Mouse (Mus musculus) gastrocnemius, adult 2 months (tissue): Measurements from ENCODE around the gene Wbp2nl. TPM values are rescaled to one million over a fixed set of nuclear protein-coding genes. Genes with fewer than 3 reads are reported as not detected.

Experiments used
- DNase-seq: peaks from one replicate; pipeline ENCODE4 v3.0.0; 2022
- H3K27ac ChIP-seq: fragments of 200-600 bp; 2 replicates; pipeline ENCODE4 v1.8.1; 2022; ENCODE audit warnings: mild to moderate bottlenecking
- H3K4me3 ChIP-seq: fragments of 200-600 bp; 2 replicates; pipeline ENCODE4 v1.8.1; 2022; ENCODE audit warnings: mild to moderate bottlenecking, moderate library complexity
- CTCF ChIP-seq: fragments of 200-600 bp; IDR thresholded peaks from 2 replicates; pipeline ENCODE4 v1.8.1; 2022; ENCODE audit warnings: antibody characterized with exemption, mild to moderate bottlenecking, moderate library complexity
- intact Hi-C: fragments of 180-260 bp; cut with DNase I; formaldehyde crosslinking; loops from one replicate; pipeline ENCODE4 v1.15.1; 2025
- total RNA-seq, 2 experiments: library from RNA; stranded (reverse); gene quantifications; 2 replicates each; pipeline ENCODE4 v1.2.3; 2021

Gene Wbp2nl
- total RNA-seq, 2 experiments from 2014 or later, result not detected

GRCm38 (mm10) chr15:82277591-82277990 is 21.2 kb upstream of the Wbp2nl start:
- Histone ChIP-seq H3K4me3 (no peak overlapping the region), H3K27ac (no peak overlapping the region)
- no peak for TF ChIP-seq CTCF
- intact Hi-C loops, result no loop called here
- no peak for DNase-seq

GRCm38 (mm10) chr15:82280638-82281037 is 18.1 kb upstream of the Wbp2nl start:
- H3K4me3 ChIP-seq, result no peak overlapping the region
- TF ChIP-seq CTCF, result no peak
- no peak for DNase-seq
- intact Hi-C loops, result no loop called here
- no peak overlapping the region for H3K27ac ChIP-seq

- no peak for TF ChIP-seq CTCF
- H3K27ac ChIP-seq, result no peak overlapping the region
- DNase-seq, result no peak
- intact Hi-C loops, result no loop called here
- no peak overlapping the region for H3K4me3 ChIP-seq
These were observed 12.6 kb upstream of the Wbp2nl start for GRCm38 (mm10) chr15:82286157-82286556.

GRCm38 (mm10) chr15:82290252-82290651 is 8.5 kb upstream of the Wbp2nl start:
- no peak for TF ChIP-seq CTCF
- DNase-seq, result no peak
- intact Hi-C loops, result no loop called here
- Histone ChIP-seq H3K4me3 (no peak overlapping the region), H3K27ac (no peak overlapping the region)

- TF ChIP-seq CTCF, result no peak
- no peak for DNase-seq
- intact Hi-C loops, result no loop called here
- Histone ChIP-seq H3K4me3 (no peak overlapping the region), H3K27ac (no peak overlapping the region)
These were observed 5.9 kb upstream of the Wbp2nl start for GRCm38 (mm10) chr15:82292851-82293250.

- no peak overlapping the region for H3K4me3 ChIP-seq
These were observed 5.5 kb upstream of the Wbp2nl start for GRCm38 (mm10) chr15:82293271-82293711.

GRCm38 (mm10) chr15:82294059-82294458 is 4.7 kb upstream of the Wbp2nl start:
- Histone ChIP-seq H3K4me3 (no peak overlapping the region), H3K27ac (no peak overlapping the region)
- no peak for DNase-seq
- intact Hi-C loops, result no loop called here
- peak; percentile 50 for TF ChIP-seq CTCF

More at GRCm38 (mm10) chr15:82293271-82293711, 5.5 kb upstream of the Wbp2nl start:
- no peak for DNase-seq
- no peak overlapping the region for H3K27ac ChIP-seq
- intact Hi-C loops, result no loop called here
- no peak for TF ChIP-seq CTCF

GRCm38 (mm10) chr15:82307107-82307506 is 8.4 kb downstream of the Wbp2nl start:
- no peak for DNase-seq
- intact Hi-C loops, result no loop called here
- TF ChIP-seq CTCF, result no peak
- H3K27ac ChIP-seq, result no peak overlapping the region
- H3K4me3 ChIP-seq, result no peak overlapping the region

GRCm38 (mm10) chr15:82308416-82308815 is 9.7 kb downstream of the Wbp2nl start:
- TF ChIP-seq CTCF, result no peak
- intact Hi-C loops, result no loop called here
- no peak for DNase-seq
- no peak overlapping the region for H3K27ac ChIP-seq
- no peak overlapping the region for H3K4me3 ChIP-seq

GRCm38 (mm10) chr15:82317839-82318238 is 19.1 kb downstream of the Wbp2nl start:
- intact Hi-C loops, result no loop called here
- H3K27ac ChIP-seq, result no peak overlapping the region
- no peak overlapping the region for H3K4me3 ChIP-seq
- DNase-seq, result no peak
- TF ChIP-seq CTCF, result no peak

- intact Hi-C loops, result no loop called here
- Histone ChIP-seq H3K27ac (no peak overlapping the region), H3K4me3 (no peak overlapping the region)
- DNase-seq, result no peak
- no peak for TF ChIP-seq CTCF
These were observed 20.9 kb downstream of the Wbp2nl start for GRCm38 (mm10) chr15:82319613-82320012.

GRCm38 (mm10) chr15:82322195-82322594 is 23.4 kb downstream of the Wbp2nl start:
- H3K27ac ChIP-seq, result no peak overlapping the region
- intact Hi-C loops, result no loop called here
- TF ChIP-seq CTCF, result no peak
- H3K4me3 ChIP-seq, result no peak overlapping the region
- DNase-seq, result no peak

- no peak for TF ChIP-seq CTCF
- no peak for DNase-seq
- Histone ChIP-seq H3K27ac (no peak overlapping the region), H3K4me3 (no peak overlapping the region)
- intact Hi-C loops, result no loop called here
These were observed 26.6 kb downstream of the Wbp2nl start for GRCm38 (mm10) chr15:82325382-82325781.

- no peak overlapping the region for H3K4me3 ChIP-seq
- intact Hi-C loops, result loop anchor here (5.0 kb wide), 1 partner anchor 82 kb away; no protein-coding TSS in a partner anchor
- TF ChIP-seq CTCF, result no peak
- H3K27ac ChIP-seq, result no peak overlapping the region
- no peak for DNase-seq
These were observed 36.4 kb downstream of the Wbp2nl start for GRCm38 (mm10) chr15:82335194-82335593.
